Comparison of ENCODE assay signal across 24 mouse cellular contexts in genomic region chr5:143936156-143936555, GRCm38 (mm10). TPM values are rescaled to one million over a fixed set of nuclear protein-coding genes. Genes with fewer than 3 reads are reported as not detected.
DNase-seq lines count a peak whose midpoint lies in the region; ATAC-seq lines count a peak whose summit lies in the region.
"Had no signal": no experiment of that assay in that cellular context is flagged by ENCODE, and none has a peak within 500 bp of the region (broad histone marks: within the 10 kb centered on the region; RNA-seq: fewer than 3 reads in every experiment).

No protein-coding gene starts in this region.

- H3K4me1 ChIP-seq in heart, embryonic 10.5 days = peaks cover 4% of the 10 kb centered on the region; the same call in 1 of the 2 replicates
- no peaks in the 10 kb centered on the region for H3K4me1 ChIP-seq in megakaryocyte, embryonic 14.5 days

- no peaks in the 10 kb centered on the region for H3K9me3 ChIP-seq in heart, embryonic 10.5 days
- peaks cover 12% of the 10 kb centered on the region for H3K9me3 ChIP-seq in megakaryocyte, embryonic 14.5 days
- H3K9me3 ChIP-seq: G1E had no signal

- H3K27me3 ChIP-seq in heart, embryonic 10.5 days (ENCODE audit: insufficient read depth, poor library complexity, severe bottlenecking) = no peaks in the 10 kb centered on the region
- no peaks in the 10 kb centered on the region for H3K27me3 ChIP-seq in megakaryocyte, embryonic 14.5 days (replicated peaks)
- H3K27me3 ChIP-seq: CH12.LX, Patski had no signal

- no peak for ATAC-seq in megakaryocyte, adult 5-6 weeks (ENCODE audit: poor library complexity, severe bottlenecking)
- ATAC-seq: activated CD4-positive, CD25-positive, alpha-beta regulatory T cell, adult 4 months; CD4-positive, CD25-positive, alpha-beta regulatory T cell, adult 4 months; Patski had no signal

- intact Hi-C loops in heart, postnatal 25 days (cut with DNase I) = no loop called here
- intact Hi-C loops in heart, postnatal 14 days (cut with DNase I) = no loop called here

- peak; percentile 83 for DNase-seq in heart, adult 11 months
- no peak for DNase-seq in heart, postnatal 25 days (ENCODE audit: low spot score)
- DNase-seq in heart, embryonic 10.5 days (ENCODE audit: low spot score) = peak; percentile 68
- no peak for DNase-seq in heart, postnatal 14 days
- DNase-seq in testis, postnatal 14 days (ENCODE audit: low spot score) = peak; percentile 27
- no peak for DNase-seq in testis, postnatal 10 days (ENCODE audit: low spot score)
- DNase-seq: adrenal gland, adult 2 months; adrenal gland, adult 8-10 months; adrenal gland, postnatal 10 days; adrenal gland, postnatal 14 days; adrenal gland, postnatal 25 days; adrenal gland, postnatal 36 days; B cell, adult 2 months; cerebellum, adult 11 months; cerebellum, adult 11-12 months had no signal

- H3K36me3 ChIP-seq in heart, embryonic 10.5 days = peaks cover 10% of the 10 kb centered on the region
- peaks cover 23% of the 10 kb centered on the region for H3K36me3 ChIP-seq in megakaryocyte, embryonic 14.5 days (replicated peaks; ENCODE audit: low read length)

- 73% methylated on average over 9 of the region's 9 CpGs for WGBS in heart, embryonic 10.5 days

- no peak overlapping the region for H3K4me3 ChIP-seq in heart, embryonic 10.5 days
- peak overlapping the region; percentile 14 for H3K4me3 ChIP-seq in megakaryocyte, embryonic 14.5 days (replicated peaks)

- H3K27ac ChIP-seq in heart, embryonic 10.5 days = no peak overlapping the region

RNA-seq across cellular contexts. Expression of gene Rsph10b, which starts 3.3 kb away (rescaled TPM):
- under 1 TPM; 0.10 to 0.39 TPM for total RNA-seq in heart, postnatal 25 days (2021)
- 0.46 and 1.1 TPM in 2 replicates for polyA plus RNA-seq in heart, embryonic 10.5 days (2016; fragmentation: Nextera tagmentation; extraction: Ambion mirVana)
- under 1 TPM; 0.34 to 0.53 TPM for total RNA-seq in heart, postnatal 14 days (2021)
- polyA plus RNA-seq in megakaryocyte, embryonic 14.5 days (2012; ENCODE audit: insufficient read depth, low replicate concordance) = not detected in 2 replicates
- 0.46 TPM in 1 of 2 replicates, not detected in the other for total RNA-seq in megakaryocyte, adult 5-6 weeks (2015)
- 0.33 TPM in 1 of 2 replicates, not detected in the other for total RNA-seq in megakaryocyte, adult 5-6 weeks (2017)
- polyA plus RNA-seq: activated CD4-positive, CD25-positive, alpha-beta regulatory T cell, adult 4 months; C2C12; G1E had no signal

RNA-seq across cellular contexts. Expression of gene Gm42421, which starts 8.2 kb away (rescaled TPM):
- not detected for total RNA-seq in heart, postnatal 25 days (2021)
- 0.67 and 1.3 TPM in 2 replicates for polyA plus RNA-seq in heart, embryonic 10.5 days (2016; fragmentation: Nextera tagmentation; extraction: Ambion mirVana)
- under 1 TPM in 1 of 2 experiments, not detected in 1; 0.50 TPM for total RNA-seq in heart, postnatal 14 days (2021)
- not detected in 2 replicates for polyA plus RNA-seq in megakaryocyte, embryonic 14.5 days (2012; ENCODE audit: insufficient read depth, low replicate concordance)
- total RNA-seq in megakaryocyte, adult 5-6 weeks (2015) = not detected in 2 replicates
- 0.84 TPM in 1 of 2 replicates, not detected in the other for total RNA-seq in megakaryocyte, adult 5-6 weeks (2017)
- total RNA-seq: adrenal gland, adult 18-20 months; adrenal gland, postnatal 10 days; adrenal gland, postnatal 14 days had no signal
- polyA plus RNA-seq: adrenal gland, adult 2 months; G1E had no signal

RNA-seq across cellular contexts. Expression of gene Pms2, which starts 26.4 kb away (rescaled TPM):
- 1 to 10 TPM; 3.8 to 3.9 TPM for total RNA-seq in heart, postnatal 25 days (2021)
- 28.3 and 33.9 TPM in 2 replicates for polyA plus RNA-seq in heart, embryonic 10.5 days (2016; fragmentation: Nextera tagmentation; extraction: Ambion mirVana)
- 1 to 10 TPM; 5.6 to 7.6 TPM for total RNA-seq in heart, postnatal 14 days (2021)
- polyA plus RNA-seq in megakaryocyte, embryonic 14.5 days (2012; ENCODE audit: insufficient read depth, low replicate concordance) = 0.35 and 1.1 TPM in 2 replicates
- total RNA-seq in megakaryocyte, adult 5-6 weeks (2015) = 10.3 and 16.6 TPM in 2 replicates
- 17.7 and 35.3 TPM in 2 replicates for total RNA-seq in megakaryocyte, adult 5-6 weeks (2017)

RNA-seq across cellular contexts. Expression of gene Aimp2, which starts 26.5 kb away (rescaled TPM):
- 10 to 100 TPM; 34.9 to 35.0 TPM for total RNA-seq in heart, postnatal 25 days (2021)
- polyA plus RNA-seq in heart, embryonic 10.5 days (2016; fragmentation: Nextera tagmentation; extraction: Ambion mirVana) = 117 and 127 TPM in 2 replicates
- total RNA-seq in heart, postnatal 14 days (2021) = 10 to 100 TPM; 31.5 to 35.7 TPM
- polyA plus RNA-seq in megakaryocyte, embryonic 14.5 days (2012; ENCODE audit: insufficient read depth, low replicate concordance) = 23.9 and 30.8 TPM in 2 replicates
- total RNA-seq in megakaryocyte, adult 5-6 weeks (2015) = 24.9 and 27.5 TPM in 2 replicates
- 34.2 and 45.4 TPM in 2 replicates for total RNA-seq in megakaryocyte, adult 5-6 weeks (2017)

RNA-seq across cellular contexts. Expression of gene Ankrd61, which starts 38.7 kb away (rescaled TPM):
- not detected for total RNA-seq in heart, postnatal 25 days (2021)
- 0.16 and 0.26 TPM in 2 replicates for polyA plus RNA-seq in heart, embryonic 10.5 days (2016; fragmentation: Nextera tagmentation; extraction: Ambion mirVana)
- not detected for total RNA-seq in heart, postnatal 14 days (2021)
- not detected in 2 replicates for polyA plus RNA-seq in megakaryocyte, embryonic 14.5 days (2012; ENCODE audit: insufficient read depth, low replicate concordance)
- not detected in 2 replicates for total RNA-seq in megakaryocyte, adult 5-6 weeks (2015)
- not detected in 2 replicates for total RNA-seq in megakaryocyte, adult 5-6 weeks (2017)
- total RNA-seq: adrenal gland, adult 18-20 months; adrenal gland, adult 2 months; adrenal gland, postnatal 10 days; adrenal gland, postnatal 14 days; adrenal gland, postnatal 36 days had no signal
- polyA plus RNA-seq: G1E had no signal

Comparison
In these comparisons a context has a peak if more than half of its experiments do, and no peak if none do; other contexts are left out.
1. DNase-seq: peak in heart, adult 11 months (single experiment), heart, embryonic 10.5 days (single experiment) and testis, postnatal 14 days (single experiment); none in heart, postnatal 25 days (single experiment), heart, postnatal 14 days (0 of 2) and testis, postnatal 10 days (single experiment).